In genomic region chr3:96173185-96173584, GRCm38 (mm10) we compare ENCODE assay signal across 9 mouse cellular contexts. TPM values are rescaled to one million over a fixed set of nuclear protein-coding genes. Genes with fewer than 3 reads are reported as not detected.
DNase-seq lines count a peak whose midpoint lies in the region; ATAC-seq and TF ChIP-seq lines count a peak whose summit lies in the region.
"Had no signal": no experiment of that assay in that cellular context is flagged by ENCODE, and none has a peak within 500 bp of the region (broad histone marks: within the 10 kb centered on the region; RNA-seq: fewer than 3 reads in every experiment).

No protein-coding gene starts in this region.

- H3K9me3 ChIP-seq in erythroblast, embryonic 14.5 days (ENCODE audit: control insufficient read depth, low read length): no peaks in the 10 kb centered on the region
- H3K9me3 ChIP-seq in liver, embryonic 12.5 days (replicated peaks): no peaks in the 10 kb centered on the region

- no peak for ATAC-seq in erythroblast, adult 5-6 weeks (replicated peaks; ENCODE audit: low FRiP score, poor library complexity, severe bottlenecking)
- ATAC-seq in liver, embryonic 12.5 days: no peak
- ATAC-seq in megakaryocyte progenitor cell, adult 5-6 weeks (replicated peaks; ENCODE audit: poor library complexity): no peak

- peaks cover 44% of the 10 kb centered on the region for H3K4me1 ChIP-seq in erythroblast, embryonic 14.5 days (ENCODE audit: control insufficient read depth)
- H3K4me1 ChIP-seq in testis, adult 2 months (ENCODE audit: control insufficient read depth, insufficient read depth, low read length): no peaks in the 10 kb centered on the region; the same call in none of the 2 replicates
- peaks cover 44% of the 10 kb centered on the region for H3K4me1 ChIP-seq in liver, embryonic 12.5 days

- no peak for TF ChIP-seq CTCF in testis, adult 2 months (IDR thresholded peaks at IDR 0.05; ENCODE audit: control insufficient read depth, insufficient read depth, insufficient replicate concordance, low read depth, low read length)

- no peak overlapping the region for H3K27ac ChIP-seq in testis, adult 2 months (ENCODE audit: control insufficient read depth, insufficient read depth, low read depth, low read length)
- H3K27ac ChIP-seq in liver, embryonic 12.5 days: peak overlapping the region; percentile 95

- TF ChIP-seq POLR2A in testis, adult 2 months (IDR thresholded peaks at IDR 0.05; ENCODE audit: control insufficient read depth, low read depth, low read length): no peak

- H3K4me3 ChIP-seq in erythroblast, embryonic 14.5 days (replicated peaks): peak overlapping the region; percentile 98
- H3K4me3 ChIP-seq in testis, adult 2 months (ENCODE audit: control insufficient read depth, low read depth, low read length): peak overlapping the region; percentile 98
- H3K4me3 ChIP-seq in liver, embryonic 12.5 days: peak overlapping the region; percentile 83

- no peaks in the 10 kb centered on the region for H3K27me3 ChIP-seq in erythroblast, embryonic 14.5 days (ENCODE audit: control insufficient read depth)
- no peaks in the 10 kb centered on the region for H3K27me3 ChIP-seq in testis, adult 2 months (ENCODE audit: control insufficient read depth, insufficient read depth, low read length)
- no peaks in the 10 kb centered on the region for H3K27me3 ChIP-seq in liver, embryonic 12.5 days (replicated peaks)

- 20% methylated on average over 7 of the region's 7 CpGs for WGBS in liver, embryonic 12.5 days (ENCODE audit: insufficient replicate concordance)

- DNase-seq in testis, postnatal 10 days (ENCODE audit: low spot score): no peak
- DNase-seq in adipocyte (ENCODE audit: low spot score): no peak
- no peak for DNase-seq in cerebellum, adult 11-12 months
- DNase-seq: cerebellum, postnatal 36 days had no signal

- H3K4me2 ChIP-seq in liver, embryonic 12.5 days: peak overlapping the region; percentile 91

- peaks cover 54% of the 10 kb centered on the region for H3K36me3 ChIP-seq in erythroblast, embryonic 14.5 days (ENCODE audit: control insufficient read depth)
- H3K36me3 ChIP-seq in testis, adult 2 months (ENCODE audit: control insufficient read depth, insufficient read depth, low read length): peaks cover 13% of the 10 kb centered on the region
- H3K36me3 ChIP-seq in liver, embryonic 12.5 days: peaks cover 58% of the 10 kb centered on the region

- peak overlapping the region; percentile 93 for H3K9ac ChIP-seq in liver, embryonic 12.5 days

RNA-seq across cellular contexts. Expression of gene Sf3b4, which starts 1.1 kb away (rescaled TPM):
- 60.6 and 62.7 TPM in 2 replicates for polyA plus RNA-seq in erythroblast, embryonic 14.5 days (2012)
- 20.9 and 24.9 TPM in 2 replicates for total RNA-seq in erythroblast, adult 5-6 weeks (2015; ENCODE audit: low replicate concordance)
- 3.6 and 3.8 TPM in 2 replicates for total RNA-seq in erythroblast, adult 5-6 weeks (2017; ENCODE audit: low replicate concordance)
- 141 and 143 TPM in 2 replicates for polyA plus RNA-seq in testis, adult 2 months (2012; rRNA removed)
- polyA plus RNA-seq in liver, embryonic 12.5 days (2016; fragmentation: Nextera tagmentation; extraction: Ambion mirVana): 135 and 142 TPM in 2 replicates
- 88.5 and 92.4 TPM in 2 replicates for total RNA-seq in megakaryocyte progenitor cell, adult 5-6 weeks (2015)
- 23.0 and 24.6 TPM in 2 replicates for total RNA-seq in megakaryocyte progenitor cell, adult 5-6 weeks (2017)

RNA-seq across cellular contexts. Expression of gene Sv2a, which starts 7.8 kb away (rescaled TPM):
- not detected in 2 replicates for polyA plus RNA-seq in erythroblast, embryonic 14.5 days (2012)
- total RNA-seq in erythroblast, adult 5-6 weeks (2015; ENCODE audit: low replicate concordance): not detected in 2 replicates
- total RNA-seq in erythroblast, adult 5-6 weeks (2017; ENCODE audit: low replicate concordance): not detected in 2 replicates
- polyA plus RNA-seq in testis, adult 2 months (2012; rRNA removed): 0.54 and 1.7 TPM in 2 replicates
- polyA plus RNA-seq in liver, embryonic 12.5 days (2016; fragmentation: Nextera tagmentation; extraction: Ambion mirVana): 1.1 and 1.4 TPM in 2 replicates
- total RNA-seq in megakaryocyte progenitor cell, adult 5-6 weeks (2015): 0.34 and 0.49 TPM in 2 replicates
- total RNA-seq in megakaryocyte progenitor cell, adult 5-6 weeks (2017): 0.21 and 0.51 TPM in 2 replicates

RNA-seq across cellular contexts. Expression of gene Mtmr11, which starts 11.4 kb away (rescaled TPM):
- polyA plus RNA-seq in erythroblast, embryonic 14.5 days (2012): not detected in 2 replicates
- not detected in 2 replicates for total RNA-seq in erythroblast, adult 5-6 weeks (2015; ENCODE audit: low replicate concordance)
- 0.34 TPM in 1 of 2 replicates, not detected in the other for total RNA-seq in erythroblast, adult 5-6 weeks (2017; ENCODE audit: low replicate concordance)
- polyA plus RNA-seq in testis, adult 2 months (2012; rRNA removed): 0.93 and 1.1 TPM in 2 replicates
- 2.4 and 3.9 TPM in 2 replicates for polyA plus RNA-seq in liver, embryonic 12.5 days (2016; fragmentation: Nextera tagmentation; extraction: Ambion mirVana)
- not detected in 2 replicates for total RNA-seq in megakaryocyte progenitor cell, adult 5-6 weeks (2015)
- total RNA-seq in megakaryocyte progenitor cell, adult 5-6 weeks (2017): 0.08 TPM in 1 of 2 replicates, not detected in the other

RNA-seq across cellular contexts. Expression of gene Bola1, which starts 46.3 kb away (rescaled TPM):
- polyA plus RNA-seq in erythroblast, embryonic 14.5 days (2012): 8.3 and 12.9 TPM in 2 replicates
- total RNA-seq in erythroblast, adult 5-6 weeks (2015; ENCODE audit: low replicate concordance): 8.8 TPM in 1 of 2 replicates, not detected in the other
- total RNA-seq in erythroblast, adult 5-6 weeks (2017; ENCODE audit: low replicate concordance): 3.2 and 5.9 TPM in 2 replicates
- 38.3 and 47.3 TPM in 2 replicates for polyA plus RNA-seq in testis, adult 2 months (2012; rRNA removed)
- polyA plus RNA-seq in liver, embryonic 12.5 days (2016; fragmentation: Nextera tagmentation; extraction: Ambion mirVana): 57.4 and 61.7 TPM in 2 replicates
- 29.1 and 34.3 TPM in 2 replicates for total RNA-seq in megakaryocyte progenitor cell, adult 5-6 weeks (2015)
- 42.9 and 50.4 TPM in 2 replicates for total RNA-seq in megakaryocyte progenitor cell, adult 5-6 weeks (2017)

RNA-seq across cellular contexts. Expression of gene Hist2h2ab, which starts 46.5 kb away (rescaled TPM):
- 0.39 TPM in 1 of 2 replicates, not detected in the other for polyA plus RNA-seq in erythroblast, embryonic 14.5 days (2012)
- 6.5 TPM in 1 of 2 replicates, not detected in the other for total RNA-seq in erythroblast, adult 5-6 weeks (2015; ENCODE audit: low replicate concordance)
- 35.6 and 94.8 TPM in 2 replicates for total RNA-seq in erythroblast, adult 5-6 weeks (2017; ENCODE audit: low replicate concordance)
- polyA plus RNA-seq in testis, adult 2 months (2012; rRNA removed): 3.7 and 3.9 TPM in 2 replicates
- polyA plus RNA-seq in liver, embryonic 12.5 days (2016; fragmentation: Nextera tagmentation; extraction: Ambion mirVana): 0.71 and 0.86 TPM in 2 replicates
- total RNA-seq in megakaryocyte progenitor cell, adult 5-6 weeks (2015): 5.7 and 9.1 TPM in 2 replicates
- 113 and 300 TPM in 2 replicates for total RNA-seq in megakaryocyte progenitor cell, adult 5-6 weeks (2017)
